Mouse (Mus musculus): Measurements from ENCODE around the gene Acot7.

- TF ChIP-seq POLR2A (IDR thresholded peaks at IDR 0.05; ENCODE audit: borderline replicate concordance, control insufficient read depth, low read depth, low read length), result no peak
- no peak for TF ChIP-seq CTCF (IDR thresholded peaks at IDR 0.05; ENCODE audit: control insufficient read depth, insufficient read depth, low read length)
These were observed 12.2 kb downstream of the Acot7 start for GRCm38 (mm10) chr4:152190096-152190653.
